Mouse (Mus musculus) heart, adult 8-10 months (tissue): ENCODE measurements around the gene Ccn1. TPM values are rescaled to one million over a fixed set of nuclear protein-coding genes. Genes with fewer than 3 reads are reported as not detected.

Source experiments
- DNase-seq: peaks from one replicate; pipeline ENCODE4 v3.0.0; 2022; ENCODE audit warnings: low spot score
- total RNA-seq, 4 experiments: library from RNA; stranded (reverse); gene quantifications; 2 replicates each; pipeline ENCODE4 v1.2.4; 2022

Gene Ccn1
- total RNA-seq, 4 experiments from 2014 or later, result 53.0 to 86.1 (median 71.0) TPM

- no peak for DNase-seq
Measured at GRCm38 (mm10) chr3:145619621-145620365, 30.0 kb downstream of the Ccn1 start.

DNA sequence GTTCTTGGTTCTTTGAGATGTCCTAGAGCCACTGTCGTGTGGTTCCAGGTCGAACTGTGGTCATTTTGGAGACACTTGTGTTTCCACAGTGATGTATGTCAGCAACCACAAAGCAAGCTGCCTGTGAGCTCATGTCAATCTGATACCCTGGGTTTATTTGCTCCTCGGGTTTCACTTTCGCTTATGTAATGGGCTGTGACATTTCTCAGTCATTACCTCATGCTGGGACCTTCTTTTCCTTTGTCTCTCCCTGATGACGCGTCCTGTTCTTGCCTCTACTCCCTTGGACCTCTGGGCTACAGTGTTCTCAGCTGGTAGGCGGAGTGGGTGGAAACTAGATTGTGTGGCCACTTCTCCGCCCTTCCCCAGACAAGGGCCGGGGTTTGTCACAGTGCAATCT lies 31.5 kb downstream of the Ccn1 start:
- DNase-seq, result no peak

GRCm38 (mm10) chr3:145614362-145615115 lies 35.2 kb downstream of the Ccn1 start:
- DNase-seq, result no peak

DNA sequence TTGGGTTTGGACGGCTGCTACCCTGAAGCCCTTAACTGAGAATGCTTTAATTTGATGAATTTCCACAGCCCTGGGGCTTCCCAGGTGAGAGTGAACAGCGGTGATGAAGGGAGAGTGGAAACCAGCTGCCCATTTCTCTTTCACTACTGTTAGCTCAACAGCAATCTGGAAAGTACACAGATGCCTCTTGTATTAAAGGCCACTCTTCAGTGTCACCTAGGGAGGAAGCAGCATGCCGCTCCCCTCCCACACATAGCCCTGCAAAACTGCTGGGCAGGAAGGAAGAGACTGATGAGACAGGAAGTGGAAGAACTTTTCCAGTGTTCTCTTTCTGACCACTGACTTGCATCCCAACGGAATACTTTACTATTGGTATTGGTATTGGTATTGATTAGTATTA lies 36.5 kb downstream of the Ccn1 start:
- DNase-seq, result no peak

- DNase-seq, result no peak
Measured at GRCm38 (mm10) chr3:145612662-145613061, 37.1 kb downstream of the Ccn1 start.

- DNase-seq, result no peak
Measured at GRCm38 (mm10) chr3:145608320-145608719, 41.5 kb downstream of the Ccn1 start.

- DNase-seq, result no peak
Measured at GRCm38 (mm10) chr3:145605437-145606123, 44.2 kb downstream of the Ccn1 start.

DNA sequence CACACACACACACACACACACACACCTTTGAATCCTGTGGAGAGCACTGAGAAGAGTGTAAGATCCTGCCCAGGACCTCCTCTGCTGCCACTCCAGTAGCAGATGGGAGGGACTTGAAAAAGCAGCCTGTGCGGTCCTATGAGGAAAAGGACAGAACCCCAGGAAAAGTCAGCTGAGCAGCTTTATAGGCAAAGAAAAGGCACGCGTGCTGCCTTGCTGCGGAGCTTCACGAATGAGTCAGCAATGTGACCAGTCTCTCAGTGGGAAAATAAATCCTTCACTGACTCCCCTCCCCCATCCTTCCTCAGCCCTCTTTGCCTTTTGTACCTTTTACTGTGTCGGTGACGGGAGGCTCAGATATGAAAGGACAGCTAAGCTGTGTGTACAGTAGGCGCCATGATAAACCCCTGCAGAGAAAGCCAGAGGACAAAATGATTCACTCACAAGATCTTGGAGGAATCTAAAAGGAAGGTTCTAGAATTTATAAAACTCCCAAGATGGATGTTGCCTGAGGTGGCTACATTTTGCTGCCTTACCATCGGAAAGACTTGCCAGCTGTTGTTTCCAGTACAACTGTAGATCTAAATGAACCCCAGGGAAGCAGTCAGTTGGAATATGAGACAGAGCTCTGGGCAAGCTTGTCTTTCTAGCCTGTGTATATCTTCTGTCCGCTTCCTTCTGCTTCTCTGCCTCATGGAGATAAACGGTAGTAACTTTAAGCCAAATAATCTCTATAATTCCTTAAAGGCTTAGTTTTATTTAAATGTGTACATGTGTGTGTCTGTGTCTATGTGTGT lies 47.2 kb downstream of the Ccn1 start:
- DNase-seq, result no peak

GRCm38 (mm10) chr3:145601345-145601744 lies 48.4 kb downstream of the Ccn1 start:
- no peak for DNase-seq

DNA sequence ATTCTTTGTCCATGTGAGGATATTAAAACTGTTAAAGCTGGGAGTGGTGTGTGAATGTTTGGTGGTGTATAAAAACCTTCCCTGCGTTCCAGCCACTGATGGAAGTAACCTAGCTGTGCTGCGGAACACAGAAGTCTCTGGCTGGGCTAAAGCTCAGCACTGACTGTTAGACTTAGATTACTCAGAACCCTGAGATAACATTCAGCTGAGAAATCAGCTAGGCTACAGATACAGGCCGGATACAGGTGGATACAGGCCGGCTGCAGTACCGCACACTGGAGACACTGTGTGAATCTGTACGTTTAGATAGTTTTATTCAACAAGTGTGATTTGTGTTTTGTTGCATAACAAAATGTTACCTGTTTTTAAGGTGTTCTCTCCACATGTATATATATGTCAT lies 49.0 kb downstream of the Ccn1 start:
- DNase-seq, result no peak

- DNase-seq, result no peak
Measured at GRCm38 (mm10) chr3:145599059-145599458, 50.7 kb downstream of the Ccn1 start.

Other genes with a start within 250 kb of the Ccn1 start
- 10 to 100 TPM; 12.3 to 18.3 (median 13.4) TPM for gene Znhit6, start 73.8 kb downstream of the Ccn1 start, total RNA-seq
- 1 to 10 TPM; 6.3 to 9.3 (median 7.5) TPM for gene Ddah1, start 108.7 kb upstream of the Ccn1 start, total RNA-seq